Mouse (Mus musculus): ENCODE measurements around the gene Fam168b. TPM values are rescaled to one million over a fixed set of nuclear protein-coding genes. Genes with fewer than 3 reads are reported as not detected.

Fam168b gene
- polyA plus RNA-seq, 1 experiment: 48.7 TPM

GRCm38 (mm10) chr1:34812407-34813247 is 30.2 kb downstream of the Fam168b start:
- H3K4me3 ChIP-seq (ENCODE audit: insufficient read depth, low read depth, low read length): no peak overlapping the region
- no peak overlapping the region for H3K27ac ChIP-seq (replicated peaks; ENCODE audit: low read depth, low read length)
- no peaks in the 10 kb centered on the region for H3K4me1 ChIP-seq (ENCODE audit: control insufficient read depth, insufficient read depth, insufficient read length, low read length)

GRCm38 (mm10) chr1:34811581-34811980 is 31.3 kb downstream of the Fam168b start:
- Histone ChIP-seq H3K4me1 (ENCODE audit: control insufficient read depth, insufficient read depth, insufficient read length, low read length) (no peaks in the 10 kb centered on the region), H3K27ac (replicated peaks; ENCODE audit: low read depth, low read length) (no peak overlapping the region), H3K4me3 (ENCODE audit: insufficient read depth, low read depth, low read length) (no peak overlapping the region)

GRCm38 (mm10) chr1:34811035-34811434 is 31.8 kb downstream of the Fam168b start:
- no peaks in the 10 kb centered on the region for H3K4me1 ChIP-seq (ENCODE audit: control insufficient read depth, insufficient read depth, insufficient read length, low read length)
- H3K4me3 ChIP-seq (ENCODE audit: insufficient read depth, low read depth, low read length): no peak overlapping the region
- no peak overlapping the region for H3K27ac ChIP-seq (replicated peaks; ENCODE audit: low read depth, low read length)

GRCm38 (mm10) chr1:34810293-34810692 is 32.6 kb downstream of the Fam168b start:
- no peak overlapping the region for H3K4me3 ChIP-seq (ENCODE audit: insufficient read depth, low read depth, low read length)
- no peak overlapping the region for H3K27ac ChIP-seq (replicated peaks; ENCODE audit: low read depth, low read length)
- no peaks in the 10 kb centered on the region for H3K4me1 ChIP-seq (ENCODE audit: control insufficient read depth, insufficient read depth, insufficient read length, low read length)

- Histone ChIP-seq H3K4me1 (ENCODE audit: control insufficient read depth, insufficient read depth, insufficient read length, low read length) (no peaks in the 10 kb centered on the region), H3K4me3 (ENCODE audit: insufficient read depth, low read depth, low read length) (no peak overlapping the region), H3K27ac (replicated peaks; ENCODE audit: low read depth, low read length) (no peak overlapping the region)
Measured at GRCm38 (mm10) chr1:34808445-34808844, 34.4 kb downstream of the Fam168b start.

- H3K4me3 ChIP-seq (ENCODE audit: insufficient read depth, low read depth, low read length): no peak overlapping the region
- H3K4me1 ChIP-seq (ENCODE audit: control insufficient read depth, insufficient read depth, insufficient read length, low read length): no peaks in the 10 kb centered on the region
- H3K27ac ChIP-seq (replicated peaks; ENCODE audit: low read depth, low read length): no peak overlapping the region
Measured at GRCm38 (mm10) chr1:34805931-34806520, 36.8 kb downstream of the Fam168b start.

GRCm38 (mm10) chr1:34804863-34805262 is 38.0 kb downstream of the Fam168b start:
- Histone ChIP-seq H3K27ac (replicated peaks; ENCODE audit: low read depth, low read length) (no peak overlapping the region), H3K4me1 (ENCODE audit: control insufficient read depth, insufficient read depth, insufficient read length, low read length) (no peaks in the 10 kb centered on the region), H3K4me3 (ENCODE audit: insufficient read depth, low read depth, low read length) (no peak overlapping the region)

GRCm38 (mm10) chr1:34802290-34802642 is 40.6 kb downstream of the Fam168b start:
- Histone ChIP-seq H3K4me3 (ENCODE audit: insufficient read depth, low read depth, low read length) (peak overlapping the region; percentile 84), H3K27ac (replicated peaks; ENCODE audit: low read depth, low read length) (no peak overlapping the region)

GRCm38 (mm10) chr1:34801616-34802289 is 41.1 kb downstream of the Fam168b start:
- Histone ChIP-seq H3K4me1 (ENCODE audit: control insufficient read depth, insufficient read depth, insufficient read length, low read length) (no peaks in the 10 kb centered on the region), H3K27ac (replicated peaks; ENCODE audit: low read depth, low read length) (no peak overlapping the region), H3K4me3 (ENCODE audit: insufficient read depth, low read depth, low read length) (peak overlapping the region; percentile 84)

More at GRCm38 (mm10) chr1:34802290-34802642, 40.6 kb downstream of the Fam168b start:
- no peaks in the 10 kb centered on the region for H3K4me1 ChIP-seq (ENCODE audit: control insufficient read depth, insufficient read depth, insufficient read length, low read length)

GRCm38 (mm10) chr1:34799140-34799539 is 43.7 kb downstream of the Fam168b start:
- Histone ChIP-seq H3K4me1 (ENCODE audit: control insufficient read depth, insufficient read depth, insufficient read length, low read length) (no peaks in the 10 kb centered on the region), H3K27ac (replicated peaks; ENCODE audit: low read depth, low read length) (no peak overlapping the region), H3K4me3 (ENCODE audit: insufficient read depth, low read depth, low read length) (no peak overlapping the region)

GRCm38 (mm10) chr1:34793304-34794300 is 49.3 kb downstream of the Fam168b start:
- H3K4me1 ChIP-seq (ENCODE audit: control insufficient read depth, insufficient read depth, insufficient read length, low read length): no peaks in the 10 kb centered on the region
- no peak overlapping the region for H3K27ac ChIP-seq (replicated peaks; ENCODE audit: low read depth, low read length)
- no peak overlapping the region for H3K4me3 ChIP-seq (ENCODE audit: insufficient read depth, low read depth, low read length)

GRCm38 (mm10) chr1:34783538-34784161 is 59.2 kb downstream of the Fam168b start:
- no peak overlapping the region for H3K27ac ChIP-seq (replicated peaks; ENCODE audit: low read depth, low read length)

GRCm38 (mm10) chr1:34775870-34776269 is 67.0 kb downstream of the Fam168b start:
- Histone ChIP-seq H3K4me3 (ENCODE audit: insufficient read depth, low read depth, low read length) (no peak overlapping the region), H3K27ac (replicated peaks; ENCODE audit: low read depth, low read length) (no peak overlapping the region), H3K4me1 (ENCODE audit: control insufficient read depth, insufficient read depth, insufficient read length, low read length) (no peaks in the 10 kb centered on the region)

More at GRCm38 (mm10) chr1:34783538-34784161, 59.2 kb downstream of the Fam168b start:
- Histone ChIP-seq H3K4me3 (ENCODE audit: insufficient read depth, low read depth, low read length) (no peak overlapping the region), H3K4me1 (ENCODE audit: control insufficient read depth, insufficient read depth, insufficient read length, low read length) (no peaks in the 10 kb centered on the region)

- H3K27ac ChIP-seq (replicated peaks; ENCODE audit: low read depth, low read length): no peak overlapping the region
- H3K4me3 ChIP-seq (ENCODE audit: insufficient read depth, low read depth, low read length): no peak overlapping the region
- H3K4me1 ChIP-seq (ENCODE audit: control insufficient read depth, insufficient read depth, insufficient read length, low read length): no peaks in the 10 kb centered on the region
Measured at GRCm38 (mm10) chr1:34768875-34769274, 74.0 kb downstream of the Fam168b start.
